Mouse (Mus musculus) liver, embryonic 16.5 days (tissue): Measurements from ENCODE around the gene Gm9972. TPM values are rescaled to one million over a fixed set of nuclear protein-coding genes. Genes with fewer than 3 reads are reported as not detected.

Experiments used
- ATAC-seq: fragments of 200-750 bp; cut with Nextera tagmentation; 2 replicates; pipeline ENCODE4 v1.8.0; 2017; ENCODE audit warnings: low read depth, mild to moderate bottlenecking, moderate number of reproducible peaks, moderate library complexity
- H3K27ac ChIP-seq: fragments of 300-500 bp; sonication (generic); 2 replicates; pipeline ENCODE4 v1.5.1; 2014; ENCODE audit warnings: mild to moderate bottlenecking, low read length
- H3K27me3 ChIP-seq: fragments of 300-500 bp; sonication (generic); 2 replicates; pipeline ENCODE4 v1.6.1; 2014; ENCODE audit warnings: low read depth, low read length, mixed read lengths; ENCODE audit not compliant: control insufficient read depth, insufficient read depth
- H3K36me3 ChIP-seq: fragments of 300-500 bp; sonication (generic); 2 replicates; pipeline ENCODE4 v1.6.1; 2014; ENCODE audit warnings: mild to moderate bottlenecking; ENCODE audit not compliant: control insufficient read depth, insufficient read depth
- H3K4me1 ChIP-seq: fragments of 300-500 bp; sonication (generic); 2 replicates; pipeline ENCODE4 v1.6.1; 2014; ENCODE audit warnings: low read depth, low read length, mixed read lengths; ENCODE audit not compliant: control insufficient read depth
- H3K4me2 ChIP-seq: fragments of 300-500 bp; sonication (generic); 2 replicates; pipeline ENCODE4 v1.6.1; 2014; ENCODE audit warnings: low read depth, low read length, mixed read lengths
- H3K4me3 ChIP-seq: fragments of 300-500 bp; sonication (generic); 2 replicates; pipeline ENCODE4 v1.5.1; 2014; ENCODE audit warnings: low read depth, mild to moderate bottlenecking, low read length
- H3K9ac ChIP-seq: fragments of 300-500 bp; sonication (generic); 2 replicates; pipeline ENCODE4 v1.6.1; 2014; ENCODE audit warnings: low read depth, low read length
- H3K9me3 ChIP-seq: fragments of 300-500 bp; sonication (generic); replicated peaks from 2 replicates; pipeline ENCODE4 v1.6.1; 2016; ENCODE audit warnings: low read length; ENCODE audit not compliant: control insufficient read depth
- WGBS: fragments of 180-500 bp; shearing (Covaris S2); extraction: QIAGEN DNeasy Blood & Tissue Kit; methylation state at CpG from one replicate; pipeline ENCODE4 v1.1.7; 2014; ENCODE audit not compliant: insufficient replicate concordance; 5-methylcytosine and 5-hydroxymethylcytosine counted together
- polyA plus RNA-seq: library from polyadenylated mRNA; unstranded; fragments of >200 nt; fragmentation: Nextera tagmentation; extraction: Ambion mirVana; gene quantifications from 2 replicates; pipeline ENCODE4 v1.2.1, GENCODE M21; 2015

Gene Gm9972
- polyA plus RNA-seq, 1 experiment from 2014 or later, result not detected

DNA sequence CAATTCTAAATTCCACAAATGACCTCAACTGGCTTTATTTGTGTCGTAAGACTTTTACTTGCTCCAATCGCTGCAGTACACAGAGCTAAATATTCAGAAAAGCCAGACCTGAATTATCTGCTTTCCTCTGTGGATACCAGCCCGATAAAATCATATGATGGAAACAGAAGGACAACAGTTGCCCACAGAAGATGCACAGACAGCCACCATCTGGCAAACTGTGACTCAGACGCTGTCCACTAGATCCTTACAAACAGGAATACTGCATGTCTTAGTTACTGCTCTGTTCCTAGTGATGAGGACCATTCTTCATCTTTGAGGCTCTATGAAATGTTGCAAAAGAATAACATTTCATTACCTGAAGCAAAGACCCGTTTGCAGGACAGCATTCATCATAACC lies 19.4 kb downstream of the Gm9972 start:
- 62% methylated on average over 5 of the region's 5 CpGs for WGBS
- no peak overlapping the region for H3K9ac ChIP-seq
- ATAC-seq, result no peak

DNA sequence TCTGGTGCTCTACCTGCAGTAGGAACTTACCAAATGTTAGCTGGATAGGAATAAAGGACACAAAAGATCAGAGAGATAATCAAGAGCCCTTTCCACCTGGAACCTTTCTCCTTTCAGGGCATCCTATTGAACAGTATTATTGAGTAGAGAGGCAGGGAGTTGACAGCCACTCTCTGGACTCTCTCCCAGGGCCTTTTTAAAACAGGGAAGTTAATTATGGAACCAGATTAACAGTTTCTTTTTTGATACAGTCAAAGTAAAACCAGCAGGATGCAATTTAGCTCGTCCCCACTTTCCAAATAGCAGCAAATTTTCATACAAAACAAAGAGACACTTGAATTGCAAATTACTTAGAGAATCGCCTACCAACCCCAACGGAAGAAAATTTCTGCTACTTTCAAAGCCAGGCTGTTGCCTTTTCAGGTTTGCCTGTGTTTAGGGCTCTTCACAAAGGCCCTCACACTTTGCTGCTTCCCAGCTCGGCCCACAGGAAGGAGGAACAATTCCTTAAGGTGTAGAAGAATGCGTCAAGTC lies 24.0 kb downstream of the Gm9972 start:
- no peaks in the 10 kb centered on the region for H3K4me1 ChIP-seq
- WGBS, result 30% methylated on average over 5 of the region's 5 CpGs
- no peak for ATAC-seq

More for the DNA sequence above, 19.4 kb downstream of the Gm9972 start:
- no peaks in the 10 kb centered on the region for H3K9me3 ChIP-seq
- H3K4me3 ChIP-seq, result no peak overlapping the region
- H3K27me3 ChIP-seq, result no peaks in the 10 kb centered on the region
- no peak overlapping the region for H3K27ac ChIP-seq
- H3K36me3 ChIP-seq, result no peaks in the 10 kb centered on the region
- H3K4me1 ChIP-seq, result no peaks in the 10 kb centered on the region
- no peak overlapping the region for H3K4me2 ChIP-seq

DNA sequence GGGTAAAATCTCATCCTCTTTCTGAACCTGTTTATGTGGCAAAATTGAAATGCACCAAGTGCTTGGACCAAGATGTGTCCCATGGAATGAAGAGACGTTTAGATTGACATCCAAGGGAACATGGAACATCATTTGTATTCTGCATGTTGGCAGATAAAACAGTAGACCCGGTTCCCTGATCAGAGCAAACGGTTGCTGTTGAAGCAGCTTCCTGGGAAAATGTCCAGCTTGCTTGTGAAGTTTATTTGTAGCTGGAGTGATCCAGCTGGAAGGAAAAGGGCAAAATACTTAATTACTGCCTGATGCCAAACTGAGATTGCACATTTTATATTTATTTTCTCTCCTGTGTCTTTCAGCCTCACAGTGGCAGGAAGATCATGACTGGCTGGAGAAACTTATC lies 26.7 kb downstream of the Gm9972 start:
- H3K9me3 ChIP-seq, result no peaks in the 10 kb centered on the region
- ATAC-seq, result no peak
- no peak overlapping the region for H3K4me2 ChIP-seq
- H3K9ac ChIP-seq, result no peak overlapping the region
- H3K36me3 ChIP-seq, result no peaks in the 10 kb centered on the region
- H3K27me3 ChIP-seq, result no peaks in the 10 kb centered on the region
- no peak overlapping the region for H3K27ac ChIP-seq
- H3K4me1 ChIP-seq, result no peaks in the 10 kb centered on the region
- H3K4me3 ChIP-seq, result no peak overlapping the region
- 56% methylated on average over 3 of the region's 3 CpGs for WGBS

More for the DNA sequence above, 24.0 kb downstream of the Gm9972 start:
- Histone ChIP-seq H3K9ac (no peak overlapping the region), H3K4me3 (no peak overlapping the region), H3K27ac (no peak overlapping the region), H3K36me3 (no peaks in the 10 kb centered on the region), H3K9me3 (no peaks in the 10 kb centered on the region), H3K27me3 (no peaks in the 10 kb centered on the region), H3K4me2 (no peak overlapping the region)

DNA sequence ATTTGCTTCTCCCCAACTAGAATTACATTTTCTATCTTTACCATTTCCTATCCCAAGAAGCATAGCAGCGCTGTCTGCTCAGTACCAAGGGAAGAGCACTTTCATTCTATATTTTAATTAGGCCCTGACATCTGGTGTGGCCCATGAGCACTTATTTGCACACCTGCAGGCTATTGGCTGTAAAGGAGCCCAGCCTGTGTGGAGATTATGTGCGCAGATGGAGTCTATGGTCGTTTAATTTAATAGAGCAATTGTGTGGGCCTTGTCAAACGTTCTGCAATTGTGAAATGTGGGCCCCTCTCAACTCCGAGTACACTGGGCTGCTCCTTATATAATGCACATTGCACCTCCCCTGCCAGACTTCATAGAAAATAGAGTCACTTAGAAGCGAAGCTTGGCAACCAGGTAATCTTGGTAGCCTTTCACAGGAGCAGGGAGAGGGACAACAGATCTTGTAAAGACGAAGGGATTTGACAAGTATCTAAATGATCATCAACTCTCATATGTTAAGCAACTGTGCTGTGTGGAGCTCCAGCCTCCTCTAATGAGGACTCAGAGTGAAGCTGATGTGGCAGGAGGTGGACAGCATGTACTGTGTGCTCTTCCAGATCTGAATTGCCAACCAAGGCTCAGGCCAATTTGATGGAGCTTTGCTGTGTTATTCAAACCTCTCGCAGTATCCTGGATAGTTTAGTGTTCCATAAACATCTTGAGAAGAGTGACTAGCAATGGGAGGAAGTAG lies 50.9 kb downstream of the Gm9972 start:
- Histone ChIP-seq H3K4me2 (no peak overlapping the region), H3K27ac (no peak overlapping the region), H3K4me1 (no peaks in the 10 kb centered on the region), H3K9ac (no peak overlapping the region), H3K9me3 (no peaks in the 10 kb centered on the region), H3K27me3 (no peaks in the 10 kb centered on the region), H3K4me3 (no peak overlapping the region), H3K36me3 (no peaks in the 10 kb centered on the region)
- no peak for ATAC-seq
- WGBS, result 60% methylated on average over 8 of the region's 8 CpGs

Other genes with a start within 250 kb of the Gm9972 start
- gene Atp10b, start 114.1 kb downstream of the Gm9972 start, polyA plus RNA-seq, result 0.02 TPM in 1 of 2 replicates, not detected in the other